ENCODE assay signal across 8 mouse cellular contexts in the genomic region with DNA sequence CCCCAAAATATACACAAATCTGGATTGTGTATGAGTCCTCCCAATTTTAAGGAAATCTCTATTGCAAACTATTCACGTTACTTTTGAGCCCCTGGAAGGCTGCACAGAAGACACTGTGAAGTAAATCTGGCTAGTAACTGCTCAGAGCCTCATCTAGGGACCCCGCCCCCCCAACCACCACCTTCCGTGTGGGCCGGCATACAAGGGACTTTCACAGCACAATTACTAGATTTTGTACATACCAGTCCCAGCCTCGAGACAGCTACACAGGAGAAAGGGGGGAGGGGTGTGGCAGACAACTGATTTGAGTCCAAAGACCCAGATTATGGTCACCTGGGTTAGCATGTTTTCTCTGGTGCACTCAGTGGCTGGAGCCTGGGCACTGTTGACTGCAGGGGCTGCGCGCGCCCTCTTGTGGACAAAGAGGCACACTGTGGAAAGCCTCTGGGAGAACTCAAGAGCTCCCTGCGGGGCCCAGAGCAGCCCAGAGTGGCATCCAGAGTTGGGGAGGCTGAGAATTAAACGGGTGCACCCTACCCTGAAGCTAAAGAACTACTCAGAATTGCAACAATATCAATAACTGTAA. TPM values are rescaled to one million over a fixed set of nuclear protein-coding genes. Genes with fewer than 3 reads are reported as not detected.
DNase-seq lines count a peak whose midpoint lies in the region; ATAC-seq and TF ChIP-seq lines count a peak whose summit lies in the region.

No protein-coding gene starts in this region.

- DNase-seq in CD4-positive, CD25-positive, alpha-beta regulatory T cell, adult 2 months (ENCODE audit: low read depth, low spot score), result peak; percentile 78
- DNase-seq in embryo, embryonic 10.5 days (ENCODE audit: low spot score), result peak; percentile 88
- peak; percentile 46 to 63 for DNase-seq in gastrocnemius, postnatal 36 days
- DNase-seq in limb, embryonic 11.5 days (ENCODE audit: low spot score), result peak; percentile 88
- peak; percentile 82 for DNase-seq in midbrain, postnatal 0 days (ENCODE audit: low spot score)
- peak; percentile 44 to 83 for DNase-seq in spleen, postnatal 4 days (ENCODE audit: low spot score in 2 of 2)

- H3K27ac ChIP-seq in intestine, postnatal 0 days (ENCODE audit: low read depth, low read length), result no peak overlapping the region
- no peak overlapping the region for H3K27ac ChIP-seq in limb, embryonic 11.5 days (replicated peaks; ENCODE audit: low read depth, low read length)
- no peak overlapping the region for H3K27ac ChIP-seq in midbrain, postnatal 0 days (ENCODE audit: low read depth, low read length)

- ATAC-seq in CD4-positive, CD25-positive, alpha-beta regulatory T cell, adult 4 months, result no peak
- ATAC-seq in intestine, postnatal 0 days, result no peak
- peak; percentile 55; the same call in 1 of the 2 replicates for ATAC-seq in limb, embryonic 11.5 days (ENCODE audit: insufficient number of reproducible peaks, low FRiP score, low TSS enrichment, low read depth)
- ATAC-seq in midbrain, postnatal 0 days (ENCODE audit: low FRiP score), result peak; percentile 67

- no peaks in the 10 kb centered on the region for H3K27me3 ChIP-seq in intestine, postnatal 0 days (replicated peaks; ENCODE audit: control insufficient read depth, insufficient read depth, low read length)
- no peaks in the 10 kb centered on the region for H3K27me3 ChIP-seq in limb, embryonic 11.5 days (ENCODE audit: control insufficient read depth, insufficient read depth, low read length)
- no peaks in the 10 kb centered on the region for H3K27me3 ChIP-seq in midbrain, postnatal 0 days (ENCODE audit: insufficient read depth, low read length)

- 27% methylated on average over 10 of the region's 10 CpGs for WGBS in intestine, postnatal 0 days
- 28% methylated on average over 10 of the region's 10 CpGs for WGBS in limb, embryonic 11.5 days
- 31% methylated on average over 10 of the region's 10 CpGs for WGBS in midbrain, postnatal 0 days

- no peaks in the 10 kb centered on the region for H3K9me3 ChIP-seq in intestine, postnatal 0 days (ENCODE audit: control insufficient read depth)
- H3K9me3 ChIP-seq in limb, embryonic 11.5 days (ENCODE audit: control insufficient read depth, low read length), result no peaks in the 10 kb centered on the region
- no peaks in the 10 kb centered on the region for H3K9me3 ChIP-seq in midbrain, postnatal 0 days (ENCODE audit: low read length)

- H3K4me3 ChIP-seq in intestine, postnatal 0 days (ENCODE audit: low read depth, low read length), result no peak overlapping the region
- no peak overlapping the region for H3K4me3 ChIP-seq in limb, embryonic 11.5 days (ENCODE audit: low read depth, low read length)
- no peak overlapping the region for H3K4me3 ChIP-seq in midbrain, postnatal 0 days (ENCODE audit: low read depth, low read length)

- peak; percentile 95 for TF ChIP-seq CTCF in intestine, postnatal 0 days (IDR thresholded peaks at IDR 0.05; ENCODE audit: low read depth)
- peak; percentile 89 for TF ChIP-seq CTCF in midbrain, postnatal 0 days (IDR thresholded peaks at IDR 0.05)

- intact Hi-C loops in gastrocnemius, postnatal 36 days (cut with DNase I), result loop anchor here (5.0 kb wide), 1 partner anchor 391 kb away; no protein-coding TSS in a partner anchor

- no peaks in the 10 kb centered on the region for H3K36me3 ChIP-seq in intestine, postnatal 0 days (ENCODE audit: control insufficient read depth, insufficient read depth)
- H3K36me3 ChIP-seq in limb, embryonic 11.5 days (ENCODE audit: control insufficient read depth, insufficient read depth, low read length), result no peaks in the 10 kb centered on the region
- no peaks in the 10 kb centered on the region for H3K36me3 ChIP-seq in midbrain, postnatal 0 days (ENCODE audit: insufficient read depth, low read length)

- H3K9ac ChIP-seq in intestine, postnatal 0 days (ENCODE audit: low read depth, low read length), result no peak overlapping the region
- no peak overlapping the region for H3K9ac ChIP-seq in limb, embryonic 11.5 days (ENCODE audit: low read length)
- H3K9ac ChIP-seq in midbrain, postnatal 0 days (replicated peaks; ENCODE audit: low read length, poor library complexity, severe bottlenecking), result no peak overlapping the region

- no peak overlapping the region for H3K4me2 ChIP-seq in intestine, postnatal 0 days (replicated peaks; ENCODE audit: low read depth)
- H3K4me2 ChIP-seq in limb, embryonic 11.5 days (ENCODE audit: low read depth, severe bottlenecking), result no peak overlapping the region
- no peak overlapping the region for H3K4me2 ChIP-seq in midbrain, postnatal 0 days (ENCODE audit: low read depth, low read length, poor library complexity, severe bottlenecking)

- no peaks in the 10 kb centered on the region for H3K4me1 ChIP-seq in intestine, postnatal 0 days (replicated peaks; ENCODE audit: control insufficient read depth, insufficient read depth, low read length)
- H3K4me1 ChIP-seq in limb, embryonic 11.5 days (ENCODE audit: control insufficient read depth, insufficient read depth, low read length), result no peaks in the 10 kb centered on the region
- H3K4me1 ChIP-seq in midbrain, postnatal 0 days (ENCODE audit: insufficient read depth, low read length), result no peaks in the 10 kb centered on the region

RNA-seq across cellular contexts. Expression of gene Bod1, which starts 33.8 kb away (rescaled TPM):
- 1 to 10 TPM; 7.6 to 8.2 TPM for polyA plus RNA-seq in CD4-positive, CD25-positive, alpha-beta regulatory T cell, adult 4 months (2017; shearing (Covaris generic))
- total RNA-seq in gastrocnemius, postnatal 36 days (2021), result 100 to 1,000 TPM; 131 to 146 TPM
- polyA plus RNA-seq in intestine, postnatal 0 days (2015; fragmentation: Nextera tagmentation; extraction: Ambion mirVana), result 37.4 and 40.4 TPM in 2 replicates
- 128 TPM in 2 replicates for polyA plus RNA-seq in limb, embryonic 11.5 days (2014; fragmentation: Nextera tagmentation; extraction: Ambion mirVana)
- 91.6 and 129 TPM in 2 replicates for total RNA-seq in midbrain, postnatal 0 days (2014; rRNA removed)
- polyA plus RNA-seq in midbrain, postnatal 0 days (2015; fragmentation: Nextera tagmentation; extraction: Ambion mirVana), result 126 and 134 TPM in 2 replicates

Comparison
In these comparisons a context has a peak if more than half of its experiments do, and no peak if none do; other contexts are left out.
1. ATAC-seq: peak in limb, embryonic 11.5 days (single experiment) and midbrain, postnatal 0 days (single experiment); none in CD4-positive, CD25-positive, alpha-beta regulatory T cell, adult 4 months (single experiment) and intestine, postnatal 0 days (single experiment).
2. Peak in every context shown above with its lines, with median percentiles within 50 percentile points of each other: DNase-seq.